Mouse (Mus musculus): ENCODE measurements at regions not wholly inside any gene's neighbourhood (a gene's known extent, or its start where the extent isn't known, plus 50 kb on each side); places are given as distances from the start of the nearest gene placed in this dataset.

- no peak overlapping the region for H3K9ac ChIP-seq (ENCODE audit: low read length)
- no peaks in the 10 kb centered on the region for H3K9me3 ChIP-seq (ENCODE audit: control insufficient read depth, low read length)
- peaks cover 0 to 4% of the 10 kb centered on the region in 2 experiments; a peak in 1 of 4 replicates for H3K4me1 ChIP-seq (ENCODE audit: control insufficient read depth in 2 of 2, insufficient read depth in 2 of 2, low read length in 2 of 2)
- no peaks in the 10 kb centered on the region for H3K36me3 ChIP-seq (ENCODE audit: control insufficient read depth, insufficient read depth, low read length)
- WGBS, result 72% methylated on average over 5 of the region's 5 CpGs
- no peaks in the 10 kb centered on the region for H3K27me3 ChIP-seq (ENCODE audit: control insufficient read depth, insufficient read depth, low read length)
- H3K27ac ChIP-seq (replicated peaks in 1 of 2; ENCODE audit: control insufficient read depth in 1 of 2, insufficient read depth in 1 of 2, low read depth in 2 of 2, low read length in 2 of 2), result no peak overlapping the region
- no peak overlapping the region for H3K4me3 ChIP-seq (ENCODE audit: control insufficient read depth in 1 of 2, insufficient read depth in 1 of 2, low read depth in 1 of 2, low read length in 2 of 2)
- no peak for ATAC-seq (ENCODE audit: insufficient number of reproducible peaks, insufficient read depth, low FRiP score, low read depth)
- no peak overlapping the region for H3K4me2 ChIP-seq (ENCODE audit: low read length)
Measured at GRCm38 (mm10) chr13:102447310-102447709, 246.0 kb upstream of the Cd180 start.

GRCm38 (mm10) chr13:102449416-102450121 is 243.8 kb upstream of the Cd180 start:
- no peaks in the 10 kb centered on the region for H3K9me3 ChIP-seq (ENCODE audit: control insufficient read depth, low read length)
- no peaks in the 10 kb centered on the region for H3K36me3 ChIP-seq (ENCODE audit: control insufficient read depth, insufficient read depth, low read length)
- no peak overlapping the region for H3K4me3 ChIP-seq (ENCODE audit: control insufficient read depth in 1 of 2, insufficient read depth in 1 of 2, low read depth in 1 of 2, low read length in 2 of 2)
- peaks cover 0 to 4% of the 10 kb centered on the region in 2 experiments; a peak in 1 of 4 replicates for H3K4me1 ChIP-seq (ENCODE audit: control insufficient read depth in 2 of 2, insufficient read depth in 2 of 2, low read length in 2 of 2)
- 60% methylated on average over 8 of the region's 8 CpGs for WGBS
- H3K9ac ChIP-seq (ENCODE audit: low read length), result no peak overlapping the region
- ATAC-seq (ENCODE audit: insufficient number of reproducible peaks, insufficient read depth, low FRiP score, low read depth), result no peak
- no peak overlapping the region for H3K4me2 ChIP-seq (ENCODE audit: low read length)
- no peaks in the 10 kb centered on the region for H3K27me3 ChIP-seq (ENCODE audit: control insufficient read depth, insufficient read depth, low read length)
- no peak overlapping the region for H3K27ac ChIP-seq (replicated peaks in 1 of 2; ENCODE audit: control insufficient read depth in 1 of 2, insufficient read depth in 1 of 2, low read depth in 2 of 2, low read length in 2 of 2)

- Histone ChIP-seq H3K9ac (ENCODE audit: low read length) (no peak overlapping the region), H3K4me1 (ENCODE audit: control insufficient read depth in 2 of 2, insufficient read depth in 2 of 2, low read length in 2 of 2) (peaks cover 0 to 4% of the 10 kb centered on the region in 2 experiments; a peak in 1 of 4 replicates), H3K4me2 (ENCODE audit: low read length) (no peak overlapping the region), H3K9me3 (ENCODE audit: control insufficient read depth, low read length) (no peaks in the 10 kb centered on the region), H3K4me3 (ENCODE audit: control insufficient read depth in 1 of 2, insufficient read depth in 1 of 2, low read depth in 1 of 2, low read length in 2 of 2) (no peak overlapping the region), H3K27ac (replicated peaks in 1 of 2; ENCODE audit: control insufficient read depth in 1 of 2, insufficient read depth in 1 of 2, low read depth in 2 of 2, low read length in 2 of 2) (no peak overlapping the region), H3K27me3 (ENCODE audit: control insufficient read depth, insufficient read depth, low read length) (no peaks in the 10 kb centered on the region), H3K36me3 (ENCODE audit: control insufficient read depth, insufficient read depth, low read length) (no peaks in the 10 kb centered on the region)
- 58% methylated on average over 7 of the region's 7 CpGs for WGBS
- peak; percentile 50; the same call in 1 of the 2 replicates for ATAC-seq (ENCODE audit: insufficient number of reproducible peaks, insufficient read depth, low FRiP score, low read depth)
Measured at GRCm38 (mm10) chr13:102451176-102451575, 242.2 kb upstream of the Cd180 start.

- WGBS, result 33% methylated on average over 2 of the region's 2 CpGs
- H3K4me3 ChIP-seq (ENCODE audit: control insufficient read depth in 1 of 2, insufficient read depth in 1 of 2, low read depth in 1 of 2, low read length in 2 of 2), result no peak overlapping the region
- no peaks in the 10 kb centered on the region for H3K4me1 ChIP-seq (ENCODE audit: control insufficient read depth in 2 of 2, insufficient read depth in 2 of 2, low read length in 2 of 2)
- H3K27me3 ChIP-seq (ENCODE audit: control insufficient read depth, insufficient read depth, low read length), result no peaks in the 10 kb centered on the region
- no peak overlapping the region for H3K27ac ChIP-seq (replicated peaks in 1 of 2; ENCODE audit: control insufficient read depth in 1 of 2, insufficient read depth in 1 of 2, low read depth in 2 of 2, low read length in 2 of 2)
- H3K9me3 ChIP-seq (ENCODE audit: control insufficient read depth, low read length), result no peaks in the 10 kb centered on the region
- no peak overlapping the region for H3K9ac ChIP-seq (ENCODE audit: low read length)
- ATAC-seq (ENCODE audit: insufficient number of reproducible peaks, insufficient read depth, low FRiP score, low read depth), result no peak
- no peaks in the 10 kb centered on the region for H3K36me3 ChIP-seq (ENCODE audit: control insufficient read depth, insufficient read depth, low read length)
- H3K4me2 ChIP-seq (ENCODE audit: low read length), result no peak overlapping the region
Measured at GRCm38 (mm10) chr13:102458711-102459110, 234.6 kb upstream of the Cd180 start.

GRCm38 (mm10) chr13:102463993-102464392 is 229.4 kb upstream of the Cd180 start:
- Histone ChIP-seq H3K27ac (replicated peaks in 1 of 2; ENCODE audit: control insufficient read depth in 1 of 2, insufficient read depth in 1 of 2, low read depth in 2 of 2, low read length in 2 of 2) (no peak overlapping the region), H3K9me3 (ENCODE audit: control insufficient read depth, low read length) (no peaks in the 10 kb centered on the region), H3K9ac (ENCODE audit: low read length) (no peak overlapping the region), H3K36me3 (ENCODE audit: control insufficient read depth, insufficient read depth, low read length) (no peaks in the 10 kb centered on the region), H3K4me1 (ENCODE audit: control insufficient read depth in 2 of 2, insufficient read depth in 2 of 2, low read length in 2 of 2) (no peaks in the 10 kb centered on the region), H3K4me2 (ENCODE audit: low read length) (no peak overlapping the region), H3K4me3 (ENCODE audit: control insufficient read depth in 1 of 2, insufficient read depth in 1 of 2, low read depth in 1 of 2, low read length in 2 of 2) (no peak overlapping the region), H3K27me3 (ENCODE audit: control insufficient read depth, insufficient read depth, low read length) (no peaks in the 10 kb centered on the region)
- ATAC-seq (ENCODE audit: insufficient number of reproducible peaks, insufficient read depth, low FRiP score, low read depth), result no peak
- 84% methylated on average over 2 of the region's 2 CpGs for WGBS

- no peak overlapping the region for H3K27ac ChIP-seq (replicated peaks in 1 of 2; ENCODE audit: control insufficient read depth in 1 of 2, insufficient read depth in 1 of 2, low read depth in 2 of 2, low read length in 2 of 2)
- H3K36me3 ChIP-seq (ENCODE audit: control insufficient read depth, insufficient read depth, low read length), result no peaks in the 10 kb centered on the region
- 82% methylated on average over 3 of the region's 3 CpGs for WGBS
- H3K4me1 ChIP-seq (ENCODE audit: control insufficient read depth in 2 of 2, insufficient read depth in 2 of 2, low read length in 2 of 2), result peaks cover 0 to 12% of the 10 kb centered on the region in 2 experiments; a peak in 1 of 4 replicates
- ATAC-seq (ENCODE audit: insufficient number of reproducible peaks, insufficient read depth, low FRiP score, low read depth), result no peak
- no peak overlapping the region for H3K4me2 ChIP-seq (ENCODE audit: low read length)
- no peaks in the 10 kb centered on the region for H3K9me3 ChIP-seq (ENCODE audit: control insufficient read depth, low read length)
- no peak overlapping the region for H3K9ac ChIP-seq (ENCODE audit: low read length)
- H3K27me3 ChIP-seq (ENCODE audit: control insufficient read depth, insufficient read depth, low read length), result no peaks in the 10 kb centered on the region
- no peak overlapping the region for H3K4me3 ChIP-seq (ENCODE audit: control insufficient read depth in 1 of 2, insufficient read depth in 1 of 2, low read depth in 1 of 2, low read length in 2 of 2)
Measured at GRCm38 (mm10) chr13:102481906-102482305, 211.5 kb upstream of the Cd180 start.

GRCm38 (mm10) chr13:102482451-102482850 is 210.9 kb upstream of the Cd180 start:
- Histone ChIP-seq H3K27ac (replicated peaks in 1 of 2; ENCODE audit: control insufficient read depth in 1 of 2, insufficient read depth in 1 of 2, low read depth in 2 of 2, low read length in 2 of 2) (no peak overlapping the region), H3K9ac (ENCODE audit: low read length) (no peak overlapping the region), H3K27me3 (ENCODE audit: control insufficient read depth, insufficient read depth, low read length) (no peaks in the 10 kb centered on the region), H3K36me3 (ENCODE audit: control insufficient read depth, insufficient read depth, low read length) (no peaks in the 10 kb centered on the region), H3K9me3 (ENCODE audit: control insufficient read depth, low read length) (no peaks in the 10 kb centered on the region), H3K4me2 (ENCODE audit: low read length) (no peak overlapping the region), H3K4me1 (ENCODE audit: control insufficient read depth in 2 of 2, insufficient read depth in 2 of 2, low read length in 2 of 2) (peaks cover 0 to 12% of the 10 kb centered on the region in 2 experiments; a peak in 1 of 4 replicates), H3K4me3 (ENCODE audit: control insufficient read depth in 1 of 2, insufficient read depth in 1 of 2, low read depth in 1 of 2, low read length in 2 of 2) (no peak overlapping the region)
- ATAC-seq (ENCODE audit: insufficient number of reproducible peaks, insufficient read depth, low FRiP score, low read depth), result no peak
- WGBS, result 90% methylated on average over 3 of the region's 3 CpGs
